Mouse (Mus musculus): Measurements from ENCODE around the gene Phf5a. TPM values are rescaled to one million over a fixed set of nuclear protein-coding genes. Genes with fewer than 3 reads are reported as not detected.
"Not testable (repeated sequence)": the region's sequence is repeated elsewhere in the genome, so short reads cannot be mapped to it uniquely, and the experiment has no call there.

The Phf5a gene
- total RNA-seq (2014; fragmentation: Nextera tagmentation) (203 and 208 TPM in 2 replicates), total RNA-seq (2017) (131 and 142 TPM in 2 replicates)

GRCm38 (mm10) chr15:81871604-81872261, at the start of gene Phf5a:
Phf5a (minus strand) TSS chr15:81871911.
- ATAC-seq (replicated peaks; ENCODE audit: low FRiP score, low TSS enrichment, poor library complexity, severe bottlenecking) = peak; percentile 82

GRCm38 (mm10) chr15:81921255-81921654, 49.5 kb upstream of the Phf5a start:
- ATAC-seq (replicated peaks; ENCODE audit: low FRiP score, low TSS enrichment, poor library complexity, severe bottlenecking) = no peak

- no peak for ATAC-seq (replicated peaks; ENCODE audit: low FRiP score, low TSS enrichment, poor library complexity, severe bottlenecking)
Observed at GRCm38 (mm10) chr15:81920546-81921217, 49.0 kb upstream of the Phf5a start.

- no peak for ATAC-seq (replicated peaks; ENCODE audit: low FRiP score, low TSS enrichment, poor library complexity, severe bottlenecking)
Observed at GRCm38 (mm10) chr15:81919062-81919461, 47.4 kb upstream of the Phf5a start.

- ATAC-seq (replicated peaks; ENCODE audit: low FRiP score, low TSS enrichment, poor library complexity, severe bottlenecking) = peak; percentile 53
Observed at GRCm38 (mm10) chr15:81917621-81918463, 46.1 kb upstream of the Phf5a start.

GRCm38 (mm10) chr15:81917201-81917600, 45.5 kb upstream of the Phf5a start:
- ATAC-seq (replicated peaks; ENCODE audit: low FRiP score, low TSS enrichment, poor library complexity, severe bottlenecking) = no peak

- no peak for ATAC-seq (replicated peaks; ENCODE audit: low FRiP score, low TSS enrichment, poor library complexity, severe bottlenecking)
Observed at GRCm38 (mm10) chr15:81915663-81916062, 44.0 kb upstream of the Phf5a start.

- peak; percentile 72 for ATAC-seq (replicated peaks; ENCODE audit: low FRiP score, low TSS enrichment, poor library complexity, severe bottlenecking)
Observed at GRCm38 (mm10) chr15:81914668-81915067, 43.0 kb upstream of the Phf5a start.

GRCm38 (mm10) chr15:81912498-81912897, 40.8 kb upstream of the Phf5a start:
- no peak for ATAC-seq (replicated peaks; ENCODE audit: low FRiP score, low TSS enrichment, poor library complexity, severe bottlenecking)

- not testable (repeated sequence) for ATAC-seq (replicated peaks; ENCODE audit: low FRiP score, low TSS enrichment, poor library complexity, severe bottlenecking)
Observed at GRCm38 (mm10) chr15:81908767-81909166, 37.1 kb upstream of the Phf5a start.

GRCm38 (mm10) chr15:81907953-81908352, 36.2 kb upstream of the Phf5a start:
- no peak for ATAC-seq (replicated peaks; ENCODE audit: low FRiP score, low TSS enrichment, poor library complexity, severe bottlenecking)

- peak; percentile 23; the same call in 1 of the 2 replicates for ATAC-seq (replicated peaks; ENCODE audit: low FRiP score, low TSS enrichment, poor library complexity, severe bottlenecking)
Observed at GRCm38 (mm10) chr15:81904939-81905338, 33.2 kb upstream of the Phf5a start.

- ATAC-seq (replicated peaks; ENCODE audit: low FRiP score, low TSS enrichment, poor library complexity, severe bottlenecking) = no peak
Observed at GRCm38 (mm10) chr15:81898751-81899150, 27.0 kb upstream of the Phf5a start.

- no peak for ATAC-seq (replicated peaks; ENCODE audit: low FRiP score, low TSS enrichment, poor library complexity, severe bottlenecking)
Observed at GRCm38 (mm10) chr15:81897607-81898285, 26.0 kb upstream of the Phf5a start.

- ATAC-seq (replicated peaks; ENCODE audit: low FRiP score, low TSS enrichment, poor library complexity, severe bottlenecking) = no peak
Observed at GRCm38 (mm10) chr15:81896407-81896806, 24.7 kb upstream of the Phf5a start.

- no peak for ATAC-seq (replicated peaks; ENCODE audit: low FRiP score, low TSS enrichment, poor library complexity, severe bottlenecking)
Observed at GRCm38 (mm10) chr15:81894002-81894401, 22.3 kb upstream of the Phf5a start.

- ATAC-seq (replicated peaks; ENCODE audit: low FRiP score, low TSS enrichment, poor library complexity, severe bottlenecking) = no peak
Observed at GRCm38 (mm10) chr15:81891822-81892580, 20.3 kb upstream of the Phf5a start.

GRCm38 (mm10) chr15:81891140-81891802, 19.6 kb upstream of the Phf5a start:
- ATAC-seq (replicated peaks; ENCODE audit: low FRiP score, low TSS enrichment, poor library complexity, severe bottlenecking) = no peak

Measured in megakaryocyte-erythroid progenitor cell, adult 5-6 weeks (primary cell).